Mouse (Mus musculus) large intestine, adult 2 months (tissue): ENCODE data around the gene Ndufv1. TPM values are rescaled to one million over a fixed set of nuclear protein-coding genes. Genes with fewer than 3 reads are reported as not detected.
"Not testable (repeated sequence)": the region's sequence is repeated elsewhere in the genome, so short reads cannot be mapped to it uniquely, and the experiment has no call there.

Source experiments
- DNase-seq: peaks from one replicate; pipeline ENCODE4 v3.0.0-alpha.2; 2012; ENCODE audit warnings: low read depth, low spot score
- WGBS: fragments of 180-500 bp; shearing (Covaris S2); methylation state at CpG from one replicate; pipeline ENCODE4 v1.1.7; 2018; 5-methylcytosine and 5-hydroxymethylcytosine counted together
- polyA plus RNA-seq: library from polyadenylated mRNA; depleted of rRNA; stranded (reverse); fragments of >200 nt; gene quantifications from 2 replicates; pipeline ENCODE4 v1.2.3, GENCODE M21; 2012; rRNA removed

The Ndufv1 gene
- 152 and 205 TPM in 2 replicates for polyA plus RNA-seq

- WGBS = under 1% methylated on average over 45 of the region's 45 CpGs
- DNase-seq = peak; percentile 99
Measured at GRCm38 (mm10) chr19:4012432-4013022, at the start of gene Ndufv1. TSS of gene Ndufv1 (minus strand) at chr19:4012806.

- DNase-seq = no peak
- WGBS = 83% methylated on average over 6 of the region's 6 CpGs
Measured at GRCm38 (mm10) chr19:4060899-4061465, 48.4 kb upstream of the Ndufv1 start.

- 81% methylated on average over 8 of the region's 8 CpGs for WGBS
- not testable (repeated sequence) for DNase-seq
Measured at GRCm38 (mm10) chr19:4060044-4060898, 47.7 kb upstream of the Ndufv1 start.

GRCm38 (mm10) chr19:4059069-4059740 is 46.6 kb upstream of the Ndufv1 start, which contains the start of gene Gstp3:
TSS of gene Gstp3 (minus strand) at chr19:4059569.
- DNase-seq = no peak
- 31% methylated on average over 15 of the region's 15 CpGs for WGBS

- DNase-seq = no peak
- WGBS = 91% methylated on average over 5 of the region's 5 CpGs
Measured at GRCm38 (mm10) chr19:4058581-4058980, 46.0 kb upstream of the Ndufv1 start.

- WGBS = 98% methylated on average over 7 of the region's 7 CpGs
- DNase-seq = no peak
Measured at GRCm38 (mm10) chr19:4057962-4058361, 45.4 kb upstream of the Ndufv1 start.

GRCm38 (mm10) chr19:4057389-4057788 is 44.8 kb upstream of the Ndufv1 start:
- 83% methylated on average over 13 of the region's 13 CpGs for WGBS
- no peak for DNase-seq

GRCm38 (mm10) chr19:4056727-4057126 is 44.1 kb upstream of the Ndufv1 start:
- no peak for DNase-seq
- WGBS = 58% methylated on average over 4 of the region's 4 CpGs

- WGBS = 34% methylated on average over 15 of the region's 15 CpGs
- DNase-seq = no peak
Measured at GRCm38 (mm10) chr19:4055947-4056693, 43.5 kb upstream of the Ndufv1 start.

GRCm38 (mm10) chr19:4055216-4055946 is 42.8 kb upstream of the Ndufv1 start:
- no peak for DNase-seq
- WGBS = 29% methylated on average over 8 of the region's 8 CpGs

GRCm38 (mm10) chr19:4054613-4055012 is 42.0 kb upstream of the Ndufv1 start:
- 87% methylated on average over 5 of the region's 5 CpGs for whole genome bisulfite sequencing
- DNase-seq = no peak

GRCm38 (mm10) chr19:4052516-4053030 is 40.0 kb upstream of the Ndufv1 start:
- 70% methylated on average over 5 of the region's 5 CpGs for whole genome bisulfite sequencing
- DNase-seq = no peak

- 55% methylated on average over 10 of the region's 10 CpGs for WGBS
Measured at GRCm38 (mm10) chr19:4051741-4052515, 39.3 kb upstream of the Ndufv1 start.

GRCm38 (mm10) chr19:4051016-4051415 is 38.4 kb upstream of the Ndufv1 start:
- WGBS = 97% methylated on average over 5 of the region's 5 CpGs
- no peak for DNase-seq

More at GRCm38 (mm10) chr19:4051741-4052515, 39.3 kb upstream of the Ndufv1 start:
- DNase-seq = no peak

GRCm38 (mm10) chr19:4049069-4049468 is 36.5 kb upstream of the Ndufv1 start:
- WGBS = 80% methylated on average over 5 of the region's 5 CpGs
- DNase-seq = not testable (repeated sequence)

GRCm38 (mm10) chr19:4047859-4048258 is 35.3 kb upstream of the Ndufv1 start:
- 19% methylated on average over 4 of the region's 4 CpGs for WGBS
- no peak for DNase-seq

- peak; percentile 89 for DNase-seq
- WGBS = 32% methylated on average over 8 of the region's 8 CpGs
Measured at GRCm38 (mm10) chr19:4046866-4047254, 34.3 kb upstream of the Ndufv1 start.
